ENCODE assay signal across 9 mouse cellular contexts in genomic region chr4:22477711-22478230, GRCm38 (mm10). TPM values are rescaled to one million over a fixed set of nuclear protein-coding genes. Genes with fewer than 3 reads are reported as not detected.
DNase-seq lines count a peak whose midpoint lies in the region; ATAC-seq and TF ChIP-seq lines count a peak whose summit lies in the region.
"Had no signal": no experiment of that assay in that cellular context is flagged by ENCODE, and none has a peak within 500 bp of the region (broad histone marks: within the 10 kb centered on the region; RNA-seq: fewer than 3 reads in every experiment).

No protein-coding gene starts in this region.

- peak; percentile 46; the same call in 1 of the 2 replicates for ATAC-seq in lung, embryonic 14.5 days (ENCODE audit: insufficient read depth)
- ATAC-seq in hindbrain, embryonic 16.5 days, result peak; percentile 77
- ATAC-seq in neural tube, embryonic 14.5 days (ENCODE audit: low read depth), result peak; percentile 38

- no peaks in the 10 kb centered on the region for H3K9me3 ChIP-seq in lung, embryonic 14.5 days (ENCODE audit: low read depth, low read length)
- H3K9me3 ChIP-seq in hindbrain, embryonic 16.5 days (ENCODE audit: control insufficient read depth, low read length), result no peaks in the 10 kb centered on the region
- no peaks in the 10 kb centered on the region for H3K9me3 ChIP-seq in neural tube, embryonic 14.5 days (ENCODE audit: control insufficient read depth, low read length)

- peak; percentile 35 to 43 for DNase-seq in cerebellum, postnatal 25 days
- no peak for DNase-seq in cerebellum, adult 11 months
- DNase-seq in lung, embryonic 14.5 days, result no peak
- no peak for DNase-seq in lung, postnatal 4 days
- no peak for DNase-seq in spleen, postnatal 14 days (ENCODE audit: low spot score in 2 of 2)
- DNase-seq in gastrocnemius, postnatal 25 days, result no peak

- no peaks in the 10 kb centered on the region for H3K36me3 ChIP-seq in lung, embryonic 14.5 days (ENCODE audit: insufficient read depth)
- H3K36me3 ChIP-seq in hindbrain, embryonic 16.5 days (ENCODE audit: control insufficient read depth, insufficient read depth, low read length), result no peaks in the 10 kb centered on the region
- no peaks in the 10 kb centered on the region for H3K36me3 ChIP-seq in neural tube, embryonic 14.5 days (ENCODE audit: control insufficient read depth, insufficient read depth, low read length)

- no peaks in the 10 kb centered on the region for H3K4me1 ChIP-seq in lung, embryonic 14.5 days (ENCODE audit: insufficient read depth)
- peaks cover 23% of the 10 kb centered on the region for H3K4me1 ChIP-seq in hindbrain, embryonic 16.5 days (ENCODE audit: control insufficient read depth, insufficient read depth, low read depth, low read length)
- H3K4me1 ChIP-seq in neural tube, embryonic 14.5 days (ENCODE audit: control insufficient read depth, insufficient read depth, low read length), result peaks cover 23% of the 10 kb centered on the region

- H3K27me3 ChIP-seq in lung, embryonic 14.5 days (ENCODE audit: insufficient read depth, low read length), result peaks cover 74% of the 10 kb centered on the region
- H3K27me3 ChIP-seq in hindbrain, embryonic 16.5 days (replicated peaks; ENCODE audit: control insufficient read depth, insufficient read depth, low read length), result 0 out of 2 replicates have a peak, but pooled peaks cover 3% of the 10 kb centered on the region
- H3K27me3 ChIP-seq in neural tube, embryonic 14.5 days (ENCODE audit: control insufficient read depth, insufficient read depth, low read length), result no peaks in the 10 kb centered on the region

- under 1% methylated on average over 19 of the region's 28 CpGs for WGBS in lung, embryonic 14.5 days
- under 1% methylated on average over 17 of the region's 28 CpGs for WGBS in hindbrain, embryonic 16.5 days
- under 1% methylated on average over 21 of the region's 28 CpGs for WGBS in neural tube, embryonic 14.5 days

- TF ChIP-seq CTCF in lung, embryonic 14.5 days (IDR thresholded peaks at IDR 0.05; ENCODE audit: low read depth), result no peak

- H3K4me3 ChIP-seq in lung, embryonic 14.5 days (ENCODE audit: low read depth, low read length), result peak overlapping the region; percentile 22
- peak overlapping the region; percentile 51 for H3K4me3 ChIP-seq in hindbrain, embryonic 16.5 days (ENCODE audit: low read length)
- peak overlapping the region; percentile 36 for H3K4me3 ChIP-seq in neural tube, embryonic 14.5 days (ENCODE audit: low read depth, low read length)

- peak overlapping the region; percentile 61 for H3K4me2 ChIP-seq in lung, embryonic 14.5 days
- H3K4me2 ChIP-seq in hindbrain, embryonic 16.5 days (ENCODE audit: low read length), result peak overlapping the region; percentile 86
- peak overlapping the region; percentile 75 for H3K4me2 ChIP-seq in neural tube, embryonic 14.5 days (ENCODE audit: low read depth, low read length)

- no peak overlapping the region for H3K9ac ChIP-seq in lung, embryonic 14.5 days
- peak overlapping the region; percentile 70 for H3K9ac ChIP-seq in hindbrain, embryonic 16.5 days (ENCODE audit: low read depth, low read length)
- peak overlapping the region; percentile 49 for H3K9ac ChIP-seq in neural tube, embryonic 14.5 days (replicated peaks; ENCODE audit: low read depth, low read length)

- no peak overlapping the region for H3K27ac ChIP-seq in lung, embryonic 14.5 days (ENCODE audit: low read depth)
- peak overlapping the region; percentile 82 for H3K27ac ChIP-seq in hindbrain, embryonic 16.5 days (ENCODE audit: low read depth, low read length)
- H3K27ac ChIP-seq in neural tube, embryonic 14.5 days (ENCODE audit: low read depth, low read length), result peak overlapping the region; percentile 72

RNA-seq across cellular contexts. Expression of gene Pou3f2, which starts 10.4 kb away (rescaled TPM):
- not detected in 2 replicates for polyA plus RNA-seq in lung, embryonic 14.5 days (2014; fragmentation: Nextera tagmentation; extraction: Ambion mirVana)
- 15.3 and 18.5 TPM in 2 replicates for polyA plus RNA-seq in hindbrain, embryonic 16.5 days (2015; fragmentation: Nextera tagmentation; extraction: Ambion mirVana)
- polyA plus RNA-seq in neural tube, embryonic 14.5 days (2014; fragmentation: Nextera tagmentation; extraction: Ambion mirVana), result 18.3 and 21.4 TPM in 2 replicates
- not detected for total RNA-seq in gastrocnemius, postnatal 25 days (2021)
- polyA plus RNA-seq: C2C12 had no signal

Comparison
In these comparisons a context has a peak if more than half of its experiments do, and no peak if none do; other contexts are left out.
1. DNase-seq: peak in cerebellum, postnatal 25 days (2 of 2); none in cerebellum, adult 11 months (single experiment), lung, embryonic 14.5 days (single experiment), lung, postnatal 4 days (0 of 2), spleen, postnatal 14 days (0 of 2) and gastrocnemius, postnatal 25 days (single experiment).
2. RNA of gene Pou3f2, which starts 10.4 kb away (polyA plus RNA-seq): 18.3 to 21.4 TPM in neural tube, embryonic 14.5 days and 15.3 to 18.5 TPM in hindbrain, embryonic 16.5 days; not detected in lung, embryonic 14.5 days; every median in the first group is over 10 times any median in the second.
3. Peak in every context shown above with its lines, with median percentiles within 50 percentile points of each other: ATAC-seq, H3K4me2 ChIP-seq and H3K4me3 ChIP-seq.